ENCODE assay signal across 11 mouse cellular contexts in genomic region chr11:7815750-7816149, GRCm38 (mm10).
DNase-seq lines count a peak whose midpoint lies in the region; ATAC-seq and TF ChIP-seq lines count a peak whose summit lies in the region.
"Had no signal": no experiment of that assay in that cellular context is flagged by ENCODE, and none has a peak within 500 bp of the region (broad histone marks: within the 10 kb centered on the region; RNA-seq: fewer than 3 reads in every experiment).

No protein-coding gene starts in this region.

- no peak overlapping the region for H3K4me2 ChIP-seq in kidney, embryonic 15.5 days
- no peak overlapping the region for H3K4me2 ChIP-seq in midbrain, embryonic 11.5 days
- H3K4me2 ChIP-seq: lung, embryonic 15.5 days had no signal

- no peak overlapping the region for H3K4me3 ChIP-seq in kidney, adult 2 months (ENCODE audit: insufficient read depth, low read depth, low read length)
- H3K4me3 ChIP-seq in kidney, embryonic 15.5 days (replicated peaks): no peak overlapping the region
- no peak overlapping the region for H3K4me3 ChIP-seq in midbrain, embryonic 11.5 days (ENCODE audit: low read depth, low read length)
- H3K4me3 ChIP-seq: layer of hippocampus, adult 2 months; limb, embryonic 10.5 days; lung, embryonic 15.5 days had no signal

- no peak for ATAC-seq in kidney, embryonic 15.5 days (replicated peaks; ENCODE audit: low FRiP score)
- no peak for ATAC-seq in midbrain, embryonic 11.5 days (ENCODE audit: low FRiP score)

- H3K36me3 ChIP-seq in kidney, adult 2 months (ENCODE audit: control insufficient read depth, insufficient read depth, low read length): no peaks in the 10 kb centered on the region
- no peaks in the 10 kb centered on the region for H3K36me3 ChIP-seq in kidney, embryonic 15.5 days
- H3K36me3 ChIP-seq in midbrain, embryonic 11.5 days (ENCODE audit: control insufficient read depth, insufficient read depth, low read length): no peaks in the 10 kb centered on the region
- H3K36me3 ChIP-seq: limb, embryonic 10.5 days; lung, embryonic 15.5 days had no signal

- H3K4me1 ChIP-seq in kidney, adult 2 months (ENCODE audit: control insufficient read depth, insufficient read depth, low read length): no peaks in the 10 kb centered on the region
- H3K4me1 ChIP-seq in kidney, embryonic 15.5 days: no peaks in the 10 kb centered on the region
- H3K4me1 ChIP-seq in midbrain, embryonic 11.5 days (ENCODE audit: control insufficient read depth, insufficient read depth, low read length): no peaks in the 10 kb centered on the region
- H3K4me1 ChIP-seq: limb, embryonic 10.5 days; lung, embryonic 15.5 days had no signal

- no peak overlapping the region for H3K9ac ChIP-seq in kidney, embryonic 15.5 days
- no peak overlapping the region for H3K9ac ChIP-seq in midbrain, embryonic 11.5 days (ENCODE audit: low read length)
- H3K9ac ChIP-seq: lung, embryonic 15.5 days had no signal

- WGBS in kidney, adult 2 months: 75% methylated on average over 5 of the region's 5 CpGs
- WGBS in kidney, embryonic 15.5 days: 84% methylated on average over 5 of the region's 5 CpGs
- WGBS in midbrain, embryonic 11.5 days: 83% methylated on average over 5 of the region's 5 CpGs

- H3K27me3 ChIP-seq in kidney, adult 2 months (replicated peaks; ENCODE audit: control insufficient read depth, insufficient read depth, low read length): no peaks in the 10 kb centered on the region
- no peaks in the 10 kb centered on the region for H3K27me3 ChIP-seq in kidney, embryonic 15.5 days
- H3K27me3 ChIP-seq in midbrain, embryonic 11.5 days (ENCODE audit: control insufficient read depth, insufficient read depth, low read length): no peaks in the 10 kb centered on the region
- H3K27me3 ChIP-seq: lung, embryonic 15.5 days had no signal

- TF ChIP-seq POLR2A in kidney, adult 2 months (IDR thresholded peaks at IDR 0.05; ENCODE audit: low read depth, low read length): no peak

- DNase-seq in kidney, adult 2 months: peak; percentile 47
- peak; percentile 46 for DNase-seq in adrenal gland, adult 2 months
- DNase-seq in adrenal gland, postnatal 25 days: peak; percentile 16
- DNase-seq in lung, postnatal 10 days: peak; percentile 8
- DNase-seq in right cerebral cortex, postnatal 14 days: no peak
- no peak for DNase-seq in midbrain, embryonic 11.5 days (ENCODE audit: low spot score, missing footprints)
- DNase-seq: midbrain, embryonic 14.5 days had no signal

- no peak for TF ChIP-seq CTCF in kidney, adult 2 months (conservative IDR thresholded peaks at IDR 0.05; ENCODE audit: insufficient read depth, insufficient read length, low read depth, low read length)

- no peaks in the 10 kb centered on the region for H3K9me3 ChIP-seq in kidney, embryonic 15.5 days (replicated peaks)
- H3K9me3 ChIP-seq in midbrain, embryonic 11.5 days (ENCODE audit: control insufficient read depth, low read length): no peaks in the 10 kb centered on the region
- H3K9me3 ChIP-seq: limb, embryonic 10.5 days; lung, embryonic 15.5 days had no signal

- no peak overlapping the region for H3K27ac ChIP-seq in kidney, adult 2 months (ENCODE audit: insufficient read depth, low read depth, low read length)
- no peak overlapping the region for H3K27ac ChIP-seq in kidney, embryonic 15.5 days
- H3K27ac ChIP-seq in midbrain, embryonic 11.5 days (ENCODE audit: low read depth, low read length): no peak overlapping the region
- H3K27ac ChIP-seq: layer of hippocampus, adult 2 months; limb, embryonic 10.5 days; lung, embryonic 15.5 days had no signal

Comparison
In these comparisons a context has a peak if more than half of its experiments do, and no peak if none do; other contexts are left out.
1. DNase-seq: peak in kidney, adult 2 months (single experiment), adrenal gland, adult 2 months (single experiment), adrenal gland, postnatal 25 days (single experiment) and lung, postnatal 10 days (single experiment); none in right cerebral cortex, postnatal 14 days (single experiment) and midbrain, embryonic 11.5 days (single experiment).